Mouse (Mus musculus) intestine, embryonic 14.5 days (tissue): ENCODE measurements at regions not wholly inside any gene's neighbourhood (a gene's known extent, or its start where the extent isn't known, plus 50 kb on each side); places are given as distances from the start of the nearest gene placed in this dataset.

ENCODE experiments used
- ATAC-seq: fragments of 200-750 bp; cut with Nextera tagmentation; replicated peaks from 2 replicates; pipeline ENCODE4 v1.8.0; 2017; ENCODE audit warnings: low read depth, moderate number of reproducible peaks, moderate TSS enrichment, moderate library complexity; ENCODE audit not compliant: low FRiP score, low TSS enrichment
- DNase-seq: peaks from one replicate; pipeline ENCODE4 v3.0.0-alpha.2; 2018; ENCODE audit warnings: low spot score
- H3K27ac ChIP-seq: fragments of 300-500 bp; sonication (generic); 2 replicates; pipeline ENCODE4 v1.5.1; 2014; ENCODE audit warnings: low read depth, mild to moderate bottlenecking, control low read depth
- H3K27me3 ChIP-seq: fragments of 300-500 bp; sonication (generic); replicated peaks from 2 replicates; pipeline ENCODE4 v1.6.1; 2014; ENCODE audit warnings: low read length, control low read depth; ENCODE audit not compliant: control insufficient read depth, insufficient read depth
- H3K36me3 ChIP-seq: fragments of 300-500 bp; sonication (generic); 2 replicates; pipeline ENCODE4 v1.6.1; 2014; ENCODE audit warnings: low read length, control low read depth; ENCODE audit not compliant: control insufficient read depth, insufficient read depth
- H3K4me1 ChIP-seq: fragments of 300-500 bp; sonication (generic); replicated peaks from 2 replicates; pipeline ENCODE4 v1.6.1; 2014; ENCODE audit warnings: low read length, control low read depth, mixed read lengths; ENCODE audit not compliant: control insufficient read depth, insufficient read depth
- H3K4me2 ChIP-seq: fragments of 300-500 bp; sonication (generic); 2 replicates; pipeline ENCODE4 v1.6.1; 2014; ENCODE audit warnings: low read length
- H3K4me3 ChIP-seq: fragments of 300-500 bp; sonication (generic); 2 replicates; pipeline ENCODE4 v1.5.1; 2014; ENCODE audit warnings: low read depth, low read length, control low read depth, mixed read lengths
- H3K9ac ChIP-seq: fragments of 300-500 bp; sonication (generic); 2 replicates; pipeline ENCODE4 v1.6.1; 2014; ENCODE audit warnings: mild to moderate bottlenecking, low read length
- H3K9me3 ChIP-seq: fragments of 300-500 bp; sonication (generic); 2 replicates; pipeline ENCODE4 v1.6.1; 2016; ENCODE audit warnings: low read length, control low read depth; ENCODE audit not compliant: control insufficient read depth
- WGBS: fragments of 180-500 bp; shearing (Covaris S2); extraction: QIAGEN DNeasy Blood & Tissue Kit; methylation state at CpG from one replicate; pipeline ENCODE4 v1.1.7; 2014; 5-methylcytosine and 5-hydroxymethylcytosine counted together

GRCm38 (mm10) chr9:41611534-41612451, 450.3 kb upstream of the Ubash3b start:
- H3K27ac ChIP-seq, result peak overlapping the region; percentile 82
- peak overlapping the region; percentile 16 for H3K4me3 ChIP-seq
- H3K4me1 ChIP-seq, result peaks cover 38% of the 10 kb centered on the region
- H3K4me2 ChIP-seq, result peak overlapping the region; percentile 44
- H3K27me3 ChIP-seq, result no peaks in the 10 kb centered on the region
- DNase-seq (no peak), ATAC-seq (no peak; the same call in 1 of the 2 replicates)
- no peaks in the 10 kb centered on the region for H3K9me3 ChIP-seq
- peak overlapping the region; percentile 27; the same call in 1 of the 2 replicates for H3K9ac ChIP-seq
- no peaks in the 10 kb centered on the region for H3K36me3 ChIP-seq
- WGBS, result 15% methylated on average over 11 of the region's 11 CpGs

- H3K27ac ChIP-seq, result peak overlapping the region; percentile 35; the same call in 1 of the 2 replicates
- H3K36me3 ChIP-seq, result no peaks in the 10 kb centered on the region
- no peaks in the 10 kb centered on the region for H3K9me3 ChIP-seq
- no peak overlapping the region for H3K4me3 ChIP-seq
- H3K4me2 ChIP-seq, result no peak overlapping the region
- no peak for ATAC-seq
- peaks cover 37% of the 10 kb centered on the region for H3K4me1 ChIP-seq
- DNase-seq, result no peak
- 30% methylated on average over 4 of the region's 4 CpGs for WGBS
- H3K9ac ChIP-seq, result no peak overlapping the region
- H3K27me3 ChIP-seq, result no peaks in the 10 kb centered on the region
Measured at GRCm38 (mm10) chr9:41610347-41610746, 448.9 kb upstream of the Ubash3b start.

GRCm38 (mm10) chr9:41606136-41606535, 444.6 kb upstream of the Ubash3b start:
- Histone ChIP-seq H3K9ac (no peak overlapping the region), H3K4me1 (peaks cover 5% of the 10 kb centered on the region), H3K4me2 (no peak overlapping the region), H3K9me3 (no peaks in the 10 kb centered on the region), H3K27me3 (no peaks in the 10 kb centered on the region), H3K36me3 (no peaks in the 10 kb centered on the region), H3K27ac (no peak overlapping the region), H3K4me3 (no peak overlapping the region)
- ATAC-seq (no peak), DNase-seq (no peak)
- WGBS, result 79% methylated on average over 1 of the region's 1 CpGs

GRCm38 (mm10) chr9:41604916-41605315, 443.4 kb upstream of the Ubash3b start:
- ATAC-seq, result no peak
- no peak overlapping the region for H3K9ac ChIP-seq
- H3K4me1 ChIP-seq, result no peaks in the 10 kb centered on the region; the same call in 1 of the 2 replicates
- WGBS, result 73% methylated on average over 1 of the region's 1 CpGs
- H3K4me3 ChIP-seq, result no peak overlapping the region
- H3K4me2 ChIP-seq, result no peak overlapping the region
- H3K9me3 ChIP-seq, result no peaks in the 10 kb centered on the region
- no peak overlapping the region for H3K27ac ChIP-seq
- no peaks in the 10 kb centered on the region for H3K36me3 ChIP-seq
- no peaks in the 10 kb centered on the region for H3K27me3 ChIP-seq
- no peak for DNase-seq

- Histone ChIP-seq H3K4me2 (no peak overlapping the region), H3K9me3 (no peaks in the 10 kb centered on the region), H3K4me3 (no peak overlapping the region), H3K36me3 (no peaks in the 10 kb centered on the region), H3K4me1 (peaks cover 1% of the 10 kb centered on the region; the same call in 1 of the 2 replicates), H3K27ac (no peak overlapping the region), H3K9ac (no peak overlapping the region), H3K27me3 (no peaks in the 10 kb centered on the region)
- WGBS, result 29% methylated on average over 3 of the region's 3 CpGs
- no peak for ATAC-seq
- peak; percentile 47 for DNase-seq
Measured at GRCm38 (mm10) chr9:41600778-41601177, 439.3 kb upstream of the Ubash3b start.

DNA sequence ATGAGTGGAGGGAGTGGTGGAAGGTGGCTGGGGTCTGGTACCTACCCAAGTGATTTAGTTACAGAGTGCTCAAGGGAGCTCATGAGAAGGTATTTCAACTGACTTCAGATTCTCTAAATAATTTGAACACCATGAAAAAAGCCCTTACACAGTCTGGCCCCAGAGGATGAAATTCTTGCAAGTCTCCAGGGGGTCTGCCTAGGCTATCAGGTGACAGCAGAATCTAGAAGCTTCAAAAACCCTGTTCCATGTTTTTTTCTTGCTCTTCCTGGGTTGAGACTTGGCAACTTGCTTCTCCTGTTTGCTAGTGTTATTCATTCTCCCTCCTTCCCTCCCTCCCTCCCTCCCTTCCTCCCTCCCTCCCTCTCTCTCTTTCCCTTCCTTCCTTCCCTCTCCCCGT, 438.4 kb upstream of the Ubash3b start:
- H3K9me3 ChIP-seq, result no peaks in the 10 kb centered on the region
- peaks cover 6% of the 10 kb centered on the region; the same call in 1 of the 2 replicates for H3K4me1 ChIP-seq
- no peaks in the 10 kb centered on the region for H3K27me3 ChIP-seq
- H3K9ac ChIP-seq, result no peak overlapping the region
- DNase-seq (no peak), ATAC-seq (no peak)
- H3K36me3 ChIP-seq, result no peaks in the 10 kb centered on the region
- no peak overlapping the region for H3K4me3 ChIP-seq
- no peak overlapping the region for H3K27ac ChIP-seq
- H3K4me2 ChIP-seq, result no peak overlapping the region
- WGBS, result 50% methylated on average over 1 of the region's 1 CpGs

DNA sequence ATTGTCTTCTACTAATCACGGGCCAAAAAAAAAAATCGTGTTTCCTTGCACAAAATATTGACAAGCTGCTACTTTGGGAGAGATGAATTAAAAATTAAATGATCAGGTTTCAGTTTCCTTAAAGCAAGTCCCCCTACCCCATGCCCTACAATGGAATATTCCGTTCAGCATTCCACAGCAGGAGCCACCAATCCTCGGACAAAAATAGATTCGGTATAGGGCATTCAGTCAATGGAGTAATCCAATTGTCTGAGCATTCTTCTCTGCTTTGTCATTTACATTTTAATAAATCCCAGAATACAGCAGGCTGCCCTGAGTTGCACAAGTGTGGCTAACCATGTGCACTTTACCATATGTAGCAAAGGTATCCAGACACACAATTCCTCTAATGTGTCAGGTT, 434.3 kb upstream of the Ubash3b start:
- DNase-seq, result no peak
- Histone ChIP-seq H3K9ac (no peak overlapping the region), H3K4me2 (no peak overlapping the region), H3K27me3 (no peaks in the 10 kb centered on the region), H3K27ac (no peak overlapping the region), H3K36me3 (peaks cover 19% of the 10 kb centered on the region), H3K4me1 (peaks cover 6% of the 10 kb centered on the region; the same call in 1 of the 2 replicates), H3K9me3 (no peaks in the 10 kb centered on the region), H3K4me3 (no peak overlapping the region)
- ATAC-seq, result no peak
- WGBS, result 56% methylated on average over 5 of the region's 5 CpGs

DNA sequence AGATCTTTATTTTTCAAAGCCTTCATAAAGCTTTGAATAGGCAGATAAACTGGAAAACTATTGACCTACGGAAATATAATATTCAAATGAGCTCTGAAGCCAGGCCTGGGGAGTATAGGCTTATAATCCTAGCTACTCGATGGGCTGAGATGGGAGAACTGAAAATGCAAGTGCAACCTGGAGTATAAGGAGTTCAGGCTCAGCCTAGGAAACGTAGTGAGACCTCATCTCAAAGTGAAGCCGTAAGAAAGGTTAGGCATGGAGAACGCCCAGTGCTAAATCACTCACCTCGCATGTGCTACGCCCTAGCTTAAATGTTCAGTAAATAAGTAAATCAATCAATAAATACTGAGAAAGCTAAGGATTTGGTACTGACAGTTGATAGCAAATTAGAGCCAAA, 432.5 kb upstream of the Ubash3b start:
- no peak for ATAC-seq
- H3K27ac ChIP-seq, result no peak overlapping the region
- H3K4me2 ChIP-seq, result no peak overlapping the region
- H3K9ac ChIP-seq, result no peak overlapping the region
- no peaks in the 10 kb centered on the region for H3K27me3 ChIP-seq
- peaks cover 6% of the 10 kb centered on the region; the same call in 1 of the 2 replicates for H3K4me1 ChIP-seq
- 82% methylated on average over 7 of the region's 7 CpGs for WGBS
- peaks cover 35% of the 10 kb centered on the region for H3K36me3 ChIP-seq
- no peaks in the 10 kb centered on the region for H3K9me3 ChIP-seq
- no peak overlapping the region for H3K4me3 ChIP-seq
- peak; percentile 43 for DNase-seq
